Mouse (Mus musculus): Measurements from ENCODE around the gene Setd1a. TPM values are rescaled to one million over a fixed set of nuclear protein-coding genes. Genes with fewer than 3 reads are reported as not detected.
A peak's percentile ranks its signal among the peaks of the same experiment; 100 is the strongest.
"Not testable (repeated sequence)": the region's sequence is repeated elsewhere in the genome, so short reads cannot be mapped to it uniquely, and the experiment has no call there.

The Setd1a gene
- total RNA-seq, 2 experiments from 2014 or later, result 44.5 to 49.4 TPM

DNA sequence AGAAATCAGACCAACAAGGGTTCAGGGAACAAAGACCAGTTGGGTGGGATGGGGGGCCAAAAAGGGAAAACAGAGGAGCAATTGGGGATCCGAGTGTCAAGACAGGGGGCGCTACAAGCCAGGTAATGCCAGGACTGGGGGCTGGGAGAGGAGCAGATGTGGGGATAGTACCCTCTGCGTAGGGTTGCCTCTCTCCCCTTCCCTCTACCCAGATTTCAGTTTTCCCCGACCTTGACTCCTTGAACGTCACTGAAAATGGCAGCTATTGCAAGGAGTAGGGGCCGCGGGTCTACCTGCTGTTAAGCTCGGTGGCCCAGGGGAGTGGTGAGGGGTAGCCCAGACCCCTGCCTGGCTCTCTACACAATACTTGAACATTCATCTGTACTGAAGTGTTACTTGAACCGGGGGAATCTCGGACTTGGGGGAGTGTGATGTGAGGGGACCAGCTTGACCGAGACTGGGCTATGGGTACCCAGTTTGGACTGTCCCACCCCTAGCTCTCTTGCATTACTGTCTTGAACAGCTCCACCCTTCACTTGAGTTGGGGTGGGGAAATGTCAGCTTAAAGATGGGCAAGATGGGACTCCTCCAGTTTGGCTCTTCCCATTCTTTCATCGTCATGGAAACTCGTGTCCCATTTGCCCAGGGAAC, 8.0 kb upstream of the Setd1a start:
- TF ChIP-seq CTCF (conservative IDR thresholded peaks at IDR 0.05), result peak; percentile 41
- peak overlapping the region; percentile 88 for H3K27ac ChIP-seq
- DNase-seq (ENCODE audit: low spot score in 2 of 2), result no peak
- peak overlapping the region; percentile 32; the same call in 1 of the 2 replicates for H3K4me3 ChIP-seq

DNA sequence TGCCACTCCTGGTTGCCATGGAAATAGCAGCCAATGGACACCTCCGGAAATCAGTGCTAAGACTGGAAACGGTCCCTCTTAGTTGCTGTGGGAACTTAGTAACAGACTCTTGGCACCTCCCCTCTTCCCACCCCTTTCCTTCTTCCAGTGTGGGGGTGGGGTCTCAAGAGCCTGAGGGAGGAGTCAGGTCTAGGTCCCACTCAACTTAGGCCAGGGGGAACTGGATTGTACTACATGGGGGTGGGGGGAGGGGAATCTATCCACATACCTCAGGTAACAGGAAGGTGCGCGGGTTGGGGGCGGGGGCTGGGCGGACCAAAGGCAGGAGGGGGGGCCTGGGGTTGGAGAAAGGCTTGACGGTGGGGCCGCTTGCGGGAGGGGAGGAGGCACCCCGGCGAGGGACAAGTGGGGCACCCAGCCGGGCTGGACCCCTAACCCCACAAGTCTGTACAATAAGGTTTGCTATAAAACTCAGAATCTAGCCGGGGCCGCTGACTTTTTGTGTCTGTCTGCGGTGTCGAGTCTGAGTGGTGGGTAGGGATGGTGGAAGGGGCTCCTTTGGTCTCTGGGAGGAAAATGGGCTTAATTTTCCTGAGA, 7.4 kb upstream of the Setd1a start:
- peak; percentile 95 to 99 for DNase-seq (ENCODE audit: low spot score in 2 of 2)
- Histone ChIP-seq H3K27ac (peak overlapping the region; percentile 93), H3K4me3 (peak overlapping the region; percentile 92)
- no peak for TF ChIP-seq CTCF (conservative IDR thresholded peaks at IDR 0.05)

DNA sequence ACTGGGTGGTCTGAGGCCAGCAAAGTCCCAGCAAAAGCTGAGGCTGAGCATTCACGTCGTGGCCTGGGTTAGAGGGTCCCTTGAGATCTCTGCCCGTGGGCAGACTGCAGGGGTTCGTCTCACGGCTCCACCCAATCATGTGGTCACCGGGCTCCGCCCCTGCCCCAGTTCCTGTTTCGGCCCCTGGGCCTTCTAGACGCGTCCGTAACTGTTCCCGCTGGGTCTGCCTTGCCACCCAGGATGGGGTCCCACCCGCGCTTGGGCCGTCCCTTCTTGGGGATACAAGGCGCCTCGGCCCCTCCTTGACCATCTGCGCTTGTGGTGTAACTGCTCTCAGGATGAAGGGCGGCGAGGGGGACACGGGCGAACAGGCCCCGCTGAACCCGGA, 6.8 kb upstream of the Setd1a start, which contains the start of gene Orai3:
Gene Orai3 (plus strand): TSS at position 165 of the 388 bp plus-strand sequence.
- TF ChIP-seq CTCF (conservative IDR thresholded peaks at IDR 0.05), result 0 out of 2 replicates have a peak, but pooled peaks have one; percentile 5
- Histone ChIP-seq H3K27ac (peak within 1 kb of the TSS; percentile 93), H3K4me3 (peak within 1 kb of the TSS; percentile 92)
- peak; percentile 80 to 86 for DNase-seq (ENCODE audit: low spot score in 2 of 2)

DNA sequence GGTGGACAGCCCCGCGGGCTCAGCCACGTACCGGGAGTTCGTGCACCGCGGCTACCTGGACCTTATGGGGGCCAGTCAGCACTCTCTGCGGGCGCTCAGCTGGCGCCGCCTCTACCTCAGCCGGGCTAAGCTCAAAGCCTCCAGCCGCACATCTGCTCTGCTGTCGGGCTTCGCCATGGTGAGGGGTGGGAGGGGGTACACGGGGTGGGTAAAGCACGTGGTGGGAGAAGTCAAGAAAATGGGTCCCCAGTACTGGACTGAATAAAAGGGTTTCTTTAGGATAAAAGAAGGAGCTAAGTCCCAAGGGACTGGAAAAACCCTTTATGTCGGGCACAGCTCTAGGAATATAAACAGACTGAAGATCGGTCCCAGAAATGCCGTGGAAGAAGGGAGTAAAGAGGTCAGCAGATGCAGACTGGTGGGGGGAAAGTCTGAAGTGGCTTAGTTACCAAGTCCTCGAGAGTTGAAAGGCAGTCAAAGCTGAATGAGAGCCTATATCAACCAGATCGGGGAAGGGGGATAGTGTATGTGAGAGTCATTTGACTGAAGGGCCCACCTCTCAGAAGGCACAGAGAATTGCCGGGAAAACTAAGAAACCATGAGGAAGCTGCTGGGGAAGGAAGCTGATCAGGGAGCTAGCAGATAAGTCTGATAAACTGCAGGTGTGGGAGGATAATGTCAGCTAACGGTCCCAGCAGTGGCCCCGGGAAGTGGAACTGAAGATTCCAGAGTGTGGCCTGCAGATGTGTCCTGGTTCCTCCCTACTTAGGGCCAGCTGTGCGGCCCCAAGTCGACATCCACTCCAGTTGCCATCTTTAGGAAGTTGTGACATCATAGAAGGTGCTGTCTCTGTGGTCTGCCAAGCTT, 6.2 kb upstream of the Setd1a start:
- Histone ChIP-seq H3K27ac (peak overlapping the region; percentile 93), H3K4me3 (peak overlapping the region; percentile 92)
- TF ChIP-seq CTCF (conservative IDR thresholded peaks at IDR 0.05), result no peak
- no peak for DNase-seq (ENCODE audit: low spot score in 2 of 2)

DNA sequence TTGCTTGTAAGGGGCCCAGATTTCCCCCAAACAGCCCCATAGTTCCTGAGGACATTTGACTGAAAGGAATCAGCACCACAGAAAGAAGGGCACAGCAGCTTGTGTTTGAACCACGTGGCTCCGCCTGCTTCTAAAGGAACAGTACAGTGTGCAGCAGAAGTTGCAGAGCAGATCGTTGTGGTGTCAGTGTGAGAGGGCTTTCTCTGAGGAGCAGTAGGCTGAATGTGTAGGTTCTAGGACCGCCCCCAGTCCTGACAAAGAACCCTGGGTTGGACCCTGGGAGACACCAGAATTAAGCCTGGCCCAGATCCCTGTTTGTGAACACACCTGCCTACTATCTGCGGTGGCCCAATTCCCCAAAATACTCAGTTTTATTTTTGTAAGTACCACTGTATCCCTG, 5.2 kb upstream of the Setd1a start:
- Histone ChIP-seq H3K27ac (peak overlapping the region; percentile 93), H3K4me3 (peak overlapping the region; percentile 92)
- no peak for TF ChIP-seq CTCF (conservative IDR thresholded peaks at IDR 0.05)
- peak; percentile 61 to 64 for DNase-seq (ENCODE audit: low spot score in 2 of 2)

DNA sequence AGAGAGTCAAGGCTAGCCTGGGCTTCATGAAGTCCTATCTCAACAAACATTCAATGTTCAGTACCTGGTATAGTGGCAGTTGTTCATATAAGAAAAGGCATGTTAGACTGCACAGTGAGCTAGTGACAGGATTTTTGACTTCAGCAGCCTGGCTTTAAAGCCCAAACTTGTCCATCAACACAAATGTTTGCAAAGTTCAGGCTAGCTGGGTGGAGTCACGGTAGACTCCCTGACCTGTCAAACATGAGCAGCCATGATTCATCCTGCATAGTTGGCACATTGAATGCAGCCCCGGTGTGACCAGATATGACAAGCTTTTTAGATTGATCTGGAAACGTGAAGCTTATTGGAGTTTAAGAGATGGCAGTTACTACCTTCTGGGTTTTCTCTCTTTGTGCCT, 4.4 kb upstream of the Setd1a start:
- Histone ChIP-seq H3K4me3 (no peak overlapping the region), H3K27ac (peak overlapping the region; percentile 93; the same call in 1 of the 2 replicates)
- no peak for DNase-seq (ENCODE audit: low spot score in 2 of 2)
- TF ChIP-seq CTCF (conservative IDR thresholded peaks at IDR 0.05), result no peak

DNA sequence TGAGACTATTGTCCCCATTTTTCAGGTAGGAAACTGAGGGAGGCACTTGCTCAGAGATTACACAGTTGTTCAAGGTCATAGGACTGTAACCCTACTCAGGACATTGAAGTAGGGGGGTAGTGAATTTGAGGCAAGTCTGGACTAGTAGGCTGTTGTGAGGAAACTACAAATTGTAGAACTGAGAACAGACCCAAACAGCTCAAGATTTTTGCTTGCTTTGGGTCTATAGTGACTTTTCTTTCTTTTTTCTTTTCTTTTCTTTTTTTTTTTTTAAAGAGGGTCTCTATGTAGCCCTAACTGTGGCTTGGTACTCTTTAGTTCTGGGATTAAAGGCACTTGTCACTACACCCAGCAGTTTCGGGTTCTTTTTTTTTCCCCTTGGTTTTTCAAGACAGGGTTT, 3.9 kb upstream of the Setd1a start:
- H3K27ac ChIP-seq, result no peak overlapping the region
- TF ChIP-seq CTCF (conservative IDR thresholded peaks at IDR 0.05), result no peak
- no peak for DNase-seq (ENCODE audit: low spot score in 2 of 2)
- no peak overlapping the region for H3K4me3 ChIP-seq

DNA sequence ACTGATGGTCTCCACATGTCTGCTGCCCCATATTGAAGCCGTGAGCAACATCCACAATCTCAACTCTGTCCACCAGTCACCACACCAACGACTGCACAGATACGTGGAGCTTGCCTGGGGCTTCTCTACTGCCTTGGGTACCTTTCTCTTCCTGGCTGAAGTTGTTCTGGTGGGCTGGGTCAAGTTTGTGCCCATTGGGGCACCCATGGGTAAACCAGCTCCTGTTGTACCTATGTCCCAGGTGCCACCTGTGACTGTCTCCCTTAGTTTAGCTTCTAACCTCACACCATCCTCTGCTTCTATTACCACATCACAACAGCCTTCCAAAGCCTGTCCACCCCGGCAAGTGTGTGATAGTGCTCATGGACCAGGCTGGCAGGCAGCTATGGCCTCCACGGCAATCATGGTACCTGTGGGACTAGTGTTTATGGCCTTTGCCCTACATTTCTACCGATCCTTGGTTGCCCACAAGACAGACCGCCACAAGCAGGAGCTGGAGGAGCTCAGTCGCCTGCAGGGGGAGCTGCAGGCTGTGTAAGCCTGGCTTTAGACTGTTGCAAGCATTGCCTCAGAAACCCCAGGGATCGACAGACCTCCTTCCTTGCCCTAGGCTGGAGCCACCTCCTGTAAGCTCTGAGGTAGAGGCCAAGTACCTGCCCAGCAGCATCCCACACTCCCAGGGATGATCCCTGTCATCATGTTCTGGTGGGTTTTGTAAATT, 2.6 kb upstream of the Setd1a start:
- peak overlapping the region; percentile 20; the same call in 1 of the 2 replicates for H3K27ac ChIP-seq
- TF ChIP-seq CTCF (conservative IDR thresholded peaks at IDR 0.05), result peak; percentile 89
- H3K4me3 ChIP-seq, result no peak overlapping the region
- peak in 1 of 2 experiments; percentile 71 for DNase-seq (ENCODE audit: low spot score in 2 of 2)

DNA sequence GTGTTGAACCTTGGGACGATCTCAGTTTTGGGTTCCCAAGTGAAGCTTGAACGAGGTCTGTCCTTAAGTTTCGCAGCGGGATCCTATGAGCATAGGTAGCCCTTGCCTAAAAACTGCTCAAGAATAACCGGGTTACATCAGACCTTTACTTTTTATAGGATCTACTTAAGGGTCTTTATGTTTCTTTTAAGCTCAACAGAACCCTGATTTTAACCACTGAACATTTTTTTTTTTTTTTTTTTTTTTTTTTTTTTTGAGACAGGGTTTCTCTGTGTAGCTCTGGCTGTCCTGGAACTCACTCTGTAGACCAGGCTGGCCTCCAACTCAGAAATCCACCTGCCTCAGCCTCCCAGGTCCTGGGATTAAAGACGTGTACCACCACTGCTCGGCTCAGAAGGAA, 633 bp upstream of the Setd1a start:
- H3K4me3 ChIP-seq, result peak overlapping the region; percentile 95
- DNase-seq (ENCODE audit: low spot score in 2 of 2), result not testable (repeated sequence)

DNA sequence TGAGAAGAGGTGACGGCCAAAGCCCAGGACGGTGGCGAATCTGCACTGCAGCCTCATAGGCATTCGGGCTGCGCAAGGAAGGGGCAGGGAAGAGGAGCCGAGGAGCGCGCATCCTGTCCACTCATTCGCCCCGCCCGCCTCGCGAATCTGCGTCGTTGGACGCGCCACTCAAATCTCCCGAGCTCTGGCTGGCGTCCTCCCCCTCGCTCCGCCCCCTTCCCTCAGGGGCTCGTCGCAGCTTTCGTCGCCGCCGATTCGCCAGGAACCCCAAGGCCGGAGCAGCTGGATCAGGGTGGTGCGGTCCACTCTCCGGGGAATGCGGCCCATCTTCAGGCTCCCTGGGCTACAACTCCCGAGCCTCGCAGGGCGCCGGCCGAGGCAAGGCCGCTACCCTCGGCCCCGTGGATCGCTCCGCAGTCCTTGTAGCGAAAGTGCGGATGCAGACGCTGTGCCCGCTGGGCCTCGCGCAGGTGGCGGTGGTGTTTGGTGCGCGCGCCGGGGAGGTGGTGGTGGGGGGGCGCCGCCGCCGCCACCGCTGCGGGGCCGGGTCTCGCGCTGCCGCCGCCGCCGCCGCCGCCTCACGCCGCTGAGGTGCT, 506 bp downstream of the Setd1a start:
- peak; percentile 95 to 96 for DNase-seq (ENCODE audit: low spot score in 2 of 2)
- peak overlapping the region; percentile 95 for H3K4me3 ChIP-seq
- H3K27ac ChIP-seq, result peak overlapping the region; percentile 100
- TF ChIP-seq CTCF (conservative IDR thresholded peaks at IDR 0.05), result no peak

More for the DNA sequence above, 633 bp upstream of the Setd1a start:
- H3K27ac ChIP-seq, result peak overlapping the region; percentile 100

DNA sequence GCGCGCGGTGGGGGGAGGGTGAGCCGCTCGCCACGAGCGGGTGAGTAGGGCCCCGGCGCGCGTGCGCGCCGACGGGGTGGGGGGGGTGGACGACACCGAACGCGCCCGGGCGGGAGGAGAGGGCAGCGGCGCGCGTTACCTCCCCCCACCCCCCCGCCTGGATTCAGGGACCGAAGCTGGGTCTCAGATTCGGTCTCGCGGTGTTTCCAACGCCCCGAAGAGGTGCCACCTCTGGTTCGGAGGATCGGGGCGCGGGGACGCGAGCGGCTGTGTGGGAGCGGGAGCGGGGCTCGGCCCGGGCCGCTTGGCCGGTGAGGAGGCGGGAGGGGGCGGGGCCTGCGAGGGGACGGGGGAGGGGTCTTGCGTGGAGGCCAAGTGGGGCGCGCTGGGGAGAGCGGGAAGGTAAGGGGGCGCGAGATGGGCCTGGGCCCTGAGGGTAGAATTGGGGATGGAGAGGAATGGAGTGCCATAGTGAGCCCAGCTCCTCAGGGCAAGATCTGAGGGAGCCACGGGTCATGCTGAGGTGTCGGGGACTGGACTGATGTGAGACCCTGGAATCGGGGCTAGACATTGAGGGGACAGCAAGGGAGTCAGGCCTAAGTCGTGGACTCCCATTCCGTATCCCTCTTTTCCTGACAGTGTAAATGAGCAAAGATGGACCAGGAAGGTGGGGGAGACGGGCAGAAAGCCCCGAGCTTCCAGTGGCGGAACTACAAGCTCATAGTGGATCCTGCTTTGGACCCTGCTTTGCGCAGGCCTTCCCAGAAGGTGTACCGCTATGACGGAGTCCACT, 1.2 kb downstream of the Setd1a start:
- no peak for DNase-seq (ENCODE audit: low spot score in 2 of 2)
- peak overlapping the region; percentile 100 for H3K27ac ChIP-seq
- H3K4me3 ChIP-seq, result peak overlapping the region; percentile 95
- TF ChIP-seq CTCF (conservative IDR thresholded peaks at IDR 0.05), result no peak

Data from layer of hippocampus, adult 2 months (tissue).